Mouse (Mus musculus): ENCODE measurements at regions not wholly inside any gene's neighbourhood (a gene's known extent, or its start where the extent isn't known, plus 50 kb on each side); places are given as distances from the start of the nearest gene placed in this dataset.
"Not testable (repeated sequence)": the region's sequence is repeated elsewhere in the genome, so short reads cannot be mapped to it uniquely, and the experiment has no call there.

DNA sequence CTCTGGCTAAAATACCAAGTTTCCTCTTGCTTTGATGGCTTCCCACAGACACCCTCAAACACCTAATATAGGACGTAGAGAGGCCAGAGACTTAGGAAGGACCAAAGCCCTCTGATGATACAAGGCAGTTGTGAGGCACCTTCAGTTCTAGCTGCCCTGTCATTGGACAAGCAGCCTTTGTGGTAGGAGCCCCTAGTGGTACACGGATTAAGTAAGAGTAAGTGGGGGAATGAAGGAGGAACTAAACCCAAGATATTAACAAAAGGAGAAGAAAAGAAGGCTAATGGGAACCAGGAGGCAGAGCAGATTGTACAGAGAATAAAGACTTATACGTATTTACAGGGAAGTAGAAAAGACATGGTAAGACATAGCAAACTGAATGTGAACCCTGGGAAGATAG, 352.3 kb upstream of the Tmco5 start:
- not testable (repeated sequence) for DNase-seq

DNA sequence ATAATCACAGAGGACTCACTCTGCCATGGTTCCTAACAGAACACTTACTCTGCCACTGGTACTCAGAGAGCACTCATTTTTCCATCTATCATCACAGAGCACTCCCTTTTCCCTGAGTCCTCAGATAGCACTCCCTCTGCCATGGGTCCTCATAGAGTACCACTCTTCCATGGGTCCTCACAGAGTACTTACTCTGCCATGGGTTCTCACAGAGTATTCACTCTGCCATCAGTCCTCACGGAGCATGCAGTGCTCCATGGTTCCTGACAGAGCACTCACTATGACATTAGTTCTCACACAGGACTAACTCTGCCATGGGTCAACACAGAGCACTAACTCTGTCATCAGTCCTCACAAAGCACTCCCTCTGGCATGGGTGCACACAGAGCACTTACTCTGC, 342.0 kb upstream of the Tmco5 start:
- DNase-seq = no peak

DNA sequence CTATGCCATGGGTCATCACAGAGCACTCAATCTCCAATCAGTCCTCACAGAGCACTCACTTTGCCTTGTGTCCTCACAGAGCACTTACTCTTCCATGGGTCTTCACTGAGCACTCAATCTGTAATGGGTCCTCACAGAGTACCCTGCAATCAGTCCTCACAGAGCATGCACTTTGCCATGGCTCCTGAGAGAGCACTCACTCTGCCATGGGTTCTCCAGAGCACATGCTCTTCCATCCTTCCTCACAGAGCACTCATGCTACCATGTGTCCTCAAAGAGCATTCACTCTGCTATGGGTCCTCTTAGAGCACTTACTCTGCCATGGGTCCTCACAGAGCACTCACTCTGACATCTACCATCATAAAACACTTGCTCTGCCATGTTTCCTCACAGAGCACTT, 319.1 kb upstream of the Tmco5 start:
- DNase-seq = no peak

DNA sequence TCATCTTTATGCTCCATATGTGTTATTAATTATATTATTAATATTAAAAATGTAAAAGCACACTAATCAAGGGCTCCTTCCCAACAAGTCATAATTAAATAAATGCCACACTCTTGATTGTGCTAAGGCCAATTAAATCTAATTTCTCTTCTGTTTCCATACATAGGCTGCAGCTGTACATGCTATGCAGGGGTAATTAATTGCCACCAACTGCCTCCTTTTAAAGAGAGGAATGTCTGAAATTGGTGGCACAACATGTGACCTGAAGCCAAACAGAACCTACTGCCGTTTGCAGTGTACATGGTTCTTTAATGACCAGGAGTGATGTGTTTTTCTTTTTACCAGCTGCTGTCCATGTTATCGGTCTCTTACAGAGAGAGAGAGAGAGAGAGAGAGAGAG, 294.5 kb upstream of the Tmco5 start:
- DNase-seq = no peak

DNA sequence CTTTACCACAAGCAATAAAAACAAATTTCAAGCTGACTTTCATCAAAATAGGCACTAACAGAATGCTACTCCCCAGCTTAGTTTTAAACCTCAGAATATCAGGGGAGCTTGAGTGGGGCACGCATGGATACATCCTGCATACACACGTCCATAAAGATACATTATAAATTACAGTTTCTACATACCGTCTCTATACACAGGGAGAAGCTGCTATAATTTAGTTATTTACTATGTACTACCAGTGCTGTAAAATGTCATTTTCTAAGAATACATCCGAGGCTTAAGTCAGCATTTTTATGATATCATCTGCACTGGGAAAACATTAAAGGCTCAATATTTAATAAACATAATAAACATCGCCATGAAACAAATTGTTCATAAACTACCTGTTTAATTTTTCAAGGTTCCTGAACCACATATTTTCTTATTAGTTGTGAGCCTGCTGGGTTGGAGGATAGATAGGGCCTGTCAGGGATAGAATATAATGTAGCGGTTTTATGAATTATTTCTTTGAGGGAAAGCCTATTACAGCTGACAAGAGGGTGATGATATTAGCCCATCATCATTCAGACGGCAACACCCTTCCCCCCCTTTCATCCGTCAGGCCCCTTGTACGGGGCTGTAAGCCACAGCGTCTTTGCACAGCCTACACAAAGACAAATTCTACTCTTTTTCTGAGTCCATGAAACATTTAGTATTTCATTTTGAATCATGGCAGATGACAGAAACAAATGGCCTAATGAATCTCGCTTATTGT, 292.1 kb upstream of the Tmco5 start:
- DNase-seq = no peak

DNA sequence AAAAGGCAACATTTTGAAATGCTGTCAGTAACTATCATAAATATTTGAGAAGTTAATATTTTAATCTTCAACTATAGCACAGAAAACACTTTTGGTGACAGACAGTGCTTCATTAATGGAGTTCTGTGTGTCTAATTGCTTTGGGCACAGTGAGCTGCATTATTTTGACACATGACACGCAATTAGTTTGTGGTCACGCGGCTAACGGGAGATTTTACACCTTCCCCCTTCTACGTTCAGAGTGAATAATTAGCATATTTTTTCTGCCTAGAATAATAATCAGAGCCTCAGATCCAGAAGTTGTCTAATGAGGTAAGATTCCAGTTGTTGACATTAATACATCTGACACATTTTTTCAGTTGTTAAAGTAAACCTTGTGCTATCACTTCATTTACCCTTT, 272.6 kb upstream of the Tmco5 start:
- no peak for DNase-seq

DNA sequence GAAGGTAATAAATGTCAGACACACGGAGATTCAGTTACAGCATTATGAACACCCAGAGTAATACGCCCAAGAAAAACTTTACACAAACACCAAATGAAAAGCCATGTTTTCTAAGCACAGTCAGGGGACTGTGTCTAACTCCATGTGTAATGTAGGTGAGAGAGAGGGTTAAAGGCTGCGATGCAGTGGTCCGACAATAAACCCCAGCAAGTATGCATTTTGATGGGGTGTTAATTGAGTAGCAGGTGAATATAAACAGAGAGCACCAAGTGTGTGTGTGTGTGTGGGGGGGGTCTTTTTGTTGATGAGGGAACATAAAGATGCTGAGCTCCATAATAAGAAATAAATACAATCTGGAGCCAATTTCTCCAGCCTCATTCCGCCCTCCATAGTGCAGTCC, 238.6 kb upstream of the Tmco5 start:
- no peak for DNase-seq

DNA sequence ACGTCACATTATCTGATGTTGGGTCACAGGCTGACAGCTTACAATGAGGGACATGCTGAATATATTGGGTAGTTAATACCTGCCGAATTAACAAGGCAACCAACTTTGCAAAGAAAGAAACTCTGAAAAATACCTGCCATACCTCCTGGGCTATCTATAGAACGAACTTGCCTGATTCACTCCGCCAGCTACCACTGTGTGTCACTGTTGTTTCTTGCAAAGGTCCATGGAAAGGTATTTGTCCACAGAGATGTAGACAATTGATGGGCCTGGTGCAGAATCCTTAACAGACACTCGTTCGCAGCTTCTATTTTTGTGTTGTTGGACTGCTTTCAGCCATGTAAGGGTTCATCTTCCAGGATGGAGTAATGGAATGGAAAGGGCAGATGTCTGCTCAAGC, 226.4 kb upstream of the Tmco5 start:
- no peak for DNase-seq

DNA sequence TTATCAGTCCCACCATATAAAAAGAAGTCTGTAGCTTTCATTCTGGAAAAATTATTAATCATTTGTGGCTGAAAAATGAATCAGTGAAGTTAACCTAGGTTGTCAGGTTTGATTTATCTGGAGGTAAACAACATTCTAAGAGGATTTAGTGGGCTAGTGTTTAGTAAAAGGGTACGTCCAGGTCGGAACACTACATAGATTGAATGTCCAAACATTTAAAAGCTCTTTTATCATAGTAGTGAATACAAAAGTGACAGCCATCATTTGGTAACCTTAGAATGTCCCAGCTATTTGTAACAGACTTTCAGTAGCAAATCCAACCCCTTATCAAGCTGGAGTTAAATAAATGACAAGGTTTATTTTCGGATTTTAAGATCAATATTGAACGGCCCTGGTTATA, 192.7 kb upstream of the Tmco5 start:
- no peak for DNase-seq

DNA sequence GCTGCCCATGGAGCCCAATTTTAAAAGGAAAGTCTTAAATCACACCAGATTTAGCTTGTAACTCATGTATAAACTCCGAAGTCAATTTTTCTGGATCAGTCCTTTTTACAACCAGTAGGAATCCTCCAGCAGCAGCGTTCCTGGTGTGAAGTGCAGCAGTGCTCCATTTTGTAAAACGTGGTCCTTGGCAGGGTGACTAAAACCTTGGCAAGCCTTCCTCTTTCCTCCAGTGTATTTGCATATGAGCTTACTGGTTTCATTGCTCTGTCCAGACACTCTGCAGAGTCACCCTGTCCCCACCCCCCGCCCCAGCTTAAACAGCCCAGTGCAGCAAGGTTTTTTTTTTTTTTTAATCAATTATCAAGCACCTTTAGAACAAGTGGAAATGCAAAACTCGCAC, 180.9 kb upstream of the Tmco5 start:
- no peak for DNase-seq

DNA sequence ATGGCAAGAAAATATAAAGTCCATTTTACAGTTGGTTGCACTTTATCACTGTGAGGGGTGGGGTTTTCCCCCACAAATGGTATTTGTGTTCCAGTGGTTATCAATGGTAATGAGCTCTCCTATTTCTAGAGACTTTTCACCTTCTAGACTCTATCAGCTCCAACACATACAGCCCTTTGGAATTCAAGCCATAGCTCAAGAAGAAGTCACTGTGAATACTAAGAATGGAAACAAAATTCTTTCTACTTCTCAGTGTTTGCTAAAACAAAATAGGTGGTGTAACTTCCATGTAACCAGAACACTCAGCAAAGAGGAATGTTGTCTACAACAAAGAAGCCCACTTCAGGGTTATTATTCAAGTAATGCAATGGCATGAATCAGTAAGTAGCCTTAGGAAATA, 173.8 kb upstream of the Tmco5 start:
- DNase-seq = no peak

DNA sequence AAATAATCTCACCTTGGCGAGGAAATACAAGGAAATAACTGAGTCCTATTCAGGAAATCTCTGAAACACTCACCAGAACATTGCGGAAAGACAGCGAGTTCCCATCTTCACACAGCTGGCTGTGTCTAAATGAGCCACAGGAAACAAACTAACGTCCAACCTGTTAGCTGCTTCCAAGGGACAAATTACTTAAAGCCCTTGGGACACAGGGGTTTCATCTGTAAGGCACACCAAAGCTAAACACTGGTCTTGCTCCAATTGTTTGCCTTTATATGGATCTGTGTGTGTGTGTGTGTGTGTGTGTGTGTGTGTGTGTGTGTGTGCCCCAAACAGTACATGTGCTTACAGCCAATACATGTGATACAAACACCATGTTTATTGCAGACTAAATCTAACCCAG, 168.9 kb upstream of the Tmco5 start:
- DNase-seq = no peak

DNA sequence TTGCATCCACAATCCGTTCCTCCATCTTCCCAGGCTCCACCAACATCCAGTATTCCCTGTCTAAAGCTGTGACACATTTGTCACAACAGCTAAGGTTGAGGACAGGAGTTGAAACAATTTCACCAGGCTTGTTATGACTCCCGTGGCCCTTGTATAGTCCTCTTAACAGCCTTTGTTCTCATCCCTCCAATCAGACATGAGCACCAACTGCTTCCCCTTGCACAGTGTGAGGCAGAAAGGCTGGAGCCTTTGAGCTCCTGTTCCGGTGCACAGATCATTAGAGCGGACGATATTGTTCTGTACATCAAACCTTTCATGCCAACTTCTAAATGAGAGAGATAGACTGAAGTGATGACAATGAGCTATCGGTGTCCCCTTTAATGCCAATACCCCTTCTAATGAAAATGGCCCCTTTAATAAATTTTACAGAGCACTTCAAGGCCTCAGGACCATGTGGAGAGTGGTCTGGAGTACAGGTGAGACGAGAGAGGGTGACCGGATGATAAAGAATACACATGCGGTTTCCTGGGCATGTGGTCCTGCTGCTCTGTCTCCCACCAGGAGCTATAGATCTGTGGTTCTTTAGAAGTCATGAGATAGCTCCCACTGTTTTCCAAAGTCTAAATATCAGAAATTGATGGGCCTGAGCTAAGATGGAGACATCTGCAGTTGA, 161.8 kb upstream of the Tmco5 start:
- no peak for DNase-seq

DNA sequence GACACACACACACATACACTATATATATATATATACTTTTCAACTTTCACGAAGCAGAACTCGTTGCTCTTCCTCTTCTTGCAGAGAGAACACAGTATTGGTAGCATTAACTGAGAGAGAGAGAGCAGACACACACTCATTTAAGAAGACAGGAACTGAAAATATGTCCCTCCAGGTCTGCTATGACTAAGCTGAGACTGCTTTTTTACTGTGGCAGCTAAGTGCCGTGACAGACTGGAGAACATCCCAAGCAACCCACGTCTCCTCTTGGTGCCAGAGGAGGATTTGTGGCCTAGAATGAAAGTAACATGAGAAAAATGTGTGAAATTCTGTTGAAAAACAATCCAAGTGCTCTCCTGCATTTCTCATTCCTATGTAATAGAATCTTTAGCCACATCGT, 159.9 kb upstream of the Tmco5 start:
- peak; percentile 9 for DNase-seq

DNA sequence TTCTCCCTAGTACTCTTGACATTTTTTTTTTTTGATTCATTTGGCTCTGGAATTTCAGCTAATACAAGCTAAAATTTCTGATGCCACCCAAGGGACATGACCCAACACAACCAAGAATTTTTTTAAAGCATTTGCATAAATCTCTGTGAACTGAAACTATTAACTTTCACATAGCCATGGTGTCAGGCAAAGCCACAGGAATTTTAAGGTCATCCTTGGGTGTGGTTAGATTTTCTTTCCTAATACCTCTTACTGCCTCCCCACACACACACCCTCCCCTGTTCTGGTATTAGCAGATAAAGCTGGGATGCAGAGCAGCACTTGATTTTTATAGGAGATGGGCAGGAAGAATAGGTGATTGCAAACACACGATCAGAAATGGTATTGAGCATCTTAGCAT, 150.9 kb upstream of the Tmco5 start:
- DNase-seq = no peak

DNA sequence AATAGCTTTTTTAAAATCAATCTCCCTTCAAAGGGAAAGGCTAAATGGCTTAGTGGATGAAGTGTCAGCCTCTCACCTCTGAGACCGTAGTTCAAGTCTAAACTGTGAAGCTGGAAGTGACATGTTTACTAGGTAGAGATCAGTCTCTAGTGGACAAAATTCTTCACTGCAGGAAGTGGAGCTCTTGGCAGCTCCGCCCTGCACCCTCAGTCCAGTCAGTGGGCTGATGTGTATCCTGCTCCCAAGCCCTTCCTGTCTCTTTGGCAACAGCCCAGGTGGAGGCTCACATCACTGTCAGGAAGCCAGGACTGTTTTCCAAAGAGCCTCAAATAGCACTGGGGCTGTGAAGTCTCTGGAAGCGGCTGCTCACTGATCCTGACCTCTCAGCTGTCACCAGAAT, 142.8 kb upstream of the Tmco5 start:
- DNase-seq = no peak

DNA sequence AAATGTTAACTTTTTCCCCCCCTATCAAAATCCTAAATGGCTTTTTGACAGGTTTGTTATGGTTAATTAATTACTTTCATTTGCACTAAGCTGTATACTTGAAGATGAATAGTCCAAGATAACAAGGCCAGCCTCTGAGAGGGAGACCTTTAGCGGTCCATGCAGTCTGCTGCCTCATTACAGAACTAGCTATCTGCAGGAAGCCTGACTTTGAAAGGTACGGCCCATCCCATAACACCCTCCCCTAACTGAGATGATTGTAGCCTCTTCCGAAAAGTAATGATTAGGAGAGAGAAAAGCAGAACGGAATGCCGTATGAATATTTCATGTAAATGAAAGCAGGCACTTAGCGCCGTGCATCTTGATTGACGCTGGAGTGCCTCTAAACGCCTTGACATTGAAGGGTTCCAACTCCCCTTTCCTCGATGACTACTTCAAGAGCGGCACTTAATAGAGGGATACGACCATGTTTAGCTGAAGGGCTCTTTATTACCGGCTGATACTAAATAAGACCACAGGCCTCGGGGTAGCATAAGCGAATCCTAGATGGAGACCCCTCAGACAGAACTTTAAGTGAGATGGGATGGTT, 109.9 kb upstream of the Tmco5 start:
- no peak for DNase-seq

DNA sequence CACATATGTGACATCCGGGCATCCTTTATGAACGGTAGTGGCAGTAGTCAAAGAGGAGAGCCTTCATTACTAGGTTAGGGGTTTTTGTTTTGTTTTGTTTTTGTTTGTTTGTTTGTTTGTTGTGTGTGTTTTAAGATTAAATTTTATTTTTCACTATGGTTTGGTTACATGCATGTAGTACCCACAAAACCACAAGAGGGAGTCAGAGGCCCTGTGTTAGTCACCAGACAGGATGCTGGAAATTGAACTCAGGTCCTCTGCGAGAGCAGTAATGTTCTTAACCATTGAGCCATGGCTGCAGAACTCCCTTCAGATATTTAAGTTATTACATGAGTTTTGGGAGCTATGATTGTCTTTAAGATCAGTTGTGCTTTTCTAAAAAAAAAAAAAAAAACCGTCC, 109.3 kb upstream of the Tmco5 start:
- no peak for DNase-seq

DNA sequence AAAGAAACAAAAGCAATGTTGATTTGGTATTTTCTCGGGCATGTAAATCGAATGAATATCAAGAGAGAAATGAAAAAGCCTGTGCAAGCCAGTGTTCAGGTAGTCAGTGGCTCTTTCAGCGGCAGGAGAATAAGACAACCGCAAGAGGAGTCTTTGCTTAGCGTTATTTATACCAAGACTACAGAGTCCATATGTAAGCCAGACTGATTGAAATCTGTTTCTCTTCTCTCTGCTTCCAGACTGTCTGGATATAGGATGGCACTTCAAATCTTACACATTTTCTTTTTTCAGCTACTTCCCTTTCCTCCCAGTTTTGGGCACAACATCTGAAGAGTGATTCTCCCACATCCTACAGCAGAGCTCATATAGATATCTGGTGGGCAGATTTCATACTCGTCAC, 105.9 kb upstream of the Tmco5 start:
- DNase-seq = no peak

DNA sequence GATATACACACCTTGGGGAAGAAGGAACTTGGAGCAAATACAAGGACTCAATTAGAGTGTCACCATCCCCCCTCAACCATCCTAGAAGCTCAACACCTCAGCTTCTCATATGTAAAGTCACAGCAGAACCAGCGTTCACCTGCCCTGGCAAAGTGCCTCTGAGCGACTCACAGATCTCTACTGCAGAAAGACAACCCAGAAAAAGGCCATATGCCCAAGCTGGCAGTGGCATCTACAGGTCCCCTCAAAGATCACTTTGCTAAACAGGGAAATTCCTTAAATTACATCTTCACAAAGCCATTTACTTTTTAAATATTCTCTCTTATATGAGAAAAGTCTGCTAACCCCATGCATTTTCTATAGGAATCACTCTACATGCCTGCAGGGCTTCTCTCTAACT, 78.3 kb upstream of the Tmco5 start:
- no peak for DNase-seq

DNA sequence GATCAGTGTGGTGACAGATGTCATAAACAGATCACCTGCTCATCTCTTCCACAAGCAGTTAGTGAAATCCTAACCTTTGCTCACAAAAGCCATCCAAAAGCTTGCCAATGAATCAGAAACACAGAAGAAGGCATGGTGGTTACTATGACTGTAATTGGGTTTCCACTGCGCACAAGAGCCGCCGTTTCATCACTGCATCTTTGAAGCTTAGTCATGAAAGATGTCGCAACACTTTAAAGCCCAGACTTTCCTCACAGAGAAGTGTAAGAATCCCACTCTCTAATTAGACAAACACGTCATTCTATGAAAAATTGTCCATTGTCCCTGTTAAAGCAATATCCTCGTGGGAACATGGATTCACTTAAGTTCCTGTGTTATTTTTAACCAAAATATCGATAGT, 76.9 kb upstream of the Tmco5 start:
- DNase-seq = no peak

DNA sequence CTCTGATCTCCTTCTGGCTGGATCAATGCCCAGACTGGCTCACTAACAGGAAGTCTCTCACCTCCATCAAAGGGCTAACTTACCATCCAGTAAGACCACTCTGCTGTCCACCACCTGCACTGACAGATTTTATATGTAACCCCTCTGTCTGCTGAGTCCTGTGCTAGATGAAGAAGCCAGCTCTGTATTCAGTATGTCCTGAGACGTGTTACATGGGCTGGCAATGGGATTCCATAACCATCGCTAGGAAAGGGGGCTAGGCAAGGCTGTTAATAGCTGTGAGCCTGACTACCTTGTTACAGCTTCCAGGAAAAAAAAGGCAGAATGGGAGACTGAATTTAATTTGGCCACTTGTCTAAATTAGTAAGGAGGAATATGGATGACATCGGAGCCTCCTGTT, 71.3 kb upstream of the Tmco5 start:
- DNase-seq = no peak

DNA sequence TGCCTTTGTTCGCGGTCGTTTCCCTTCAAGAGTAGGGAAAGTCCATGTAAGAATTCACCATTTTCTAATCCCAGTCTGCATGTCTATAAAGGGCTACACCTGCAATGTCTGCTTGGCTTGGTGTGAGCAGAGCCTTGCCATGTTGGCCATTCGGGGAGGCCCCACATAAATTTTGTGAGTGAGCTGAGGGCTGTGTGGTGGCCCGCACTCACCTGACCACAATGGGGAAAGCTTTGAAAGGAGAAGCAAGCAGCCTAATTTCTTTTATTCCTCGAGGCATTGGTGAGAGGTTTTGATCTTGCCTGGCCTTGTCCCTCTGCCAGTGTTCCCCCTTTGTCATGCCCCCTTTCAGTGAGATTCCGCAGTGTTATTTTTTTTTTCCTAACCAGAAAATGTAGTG, 70.9 kb upstream of the Tmco5 start:
- no peak for DNase-seq

DNA sequence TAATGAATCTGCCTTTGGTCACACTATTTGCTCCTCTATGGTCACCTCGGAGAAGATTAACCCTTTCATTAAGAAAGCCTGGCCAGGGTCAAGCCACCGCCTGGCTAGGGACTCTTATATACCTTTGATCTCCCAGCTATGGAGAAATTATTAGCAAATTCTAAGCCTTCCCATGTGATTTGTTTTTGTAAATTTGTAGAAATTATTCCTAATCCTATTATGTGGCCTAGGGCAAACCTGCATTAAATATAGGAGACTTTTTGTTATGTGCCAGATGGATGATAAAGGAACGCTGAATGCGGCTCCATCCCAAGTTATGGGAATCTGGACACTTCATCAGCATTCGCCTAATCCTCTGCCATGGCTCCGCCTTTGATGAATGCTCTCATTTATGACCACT, 70.4 kb upstream of the Tmco5 start:
- DNase-seq = no peak

DNA sequence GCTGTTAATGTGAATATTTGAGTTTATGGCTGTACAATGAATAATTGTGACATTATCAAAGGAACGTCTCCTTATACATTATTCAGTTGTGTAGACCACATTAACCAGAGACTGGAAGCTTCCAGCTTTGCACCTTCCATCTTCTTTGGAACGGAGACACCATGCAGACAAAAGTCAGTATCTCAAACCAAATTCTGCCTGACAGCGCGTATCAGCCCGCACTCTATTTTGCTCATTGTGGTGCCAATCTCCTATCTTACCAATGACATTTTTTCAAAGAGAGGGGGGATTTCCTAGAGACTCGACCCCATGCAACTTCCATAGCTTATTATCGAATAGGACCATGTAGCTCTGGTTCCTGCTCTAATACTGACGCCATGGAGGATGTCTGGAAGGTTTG, 69.9 kb upstream of the Tmco5 start:
- DNase-seq = no peak

All from right cerebral cortex, postnatal 14 days (tissue).